23 mouse cellular contexts compared by ENCODE assay signal in the genomic region with DNA sequence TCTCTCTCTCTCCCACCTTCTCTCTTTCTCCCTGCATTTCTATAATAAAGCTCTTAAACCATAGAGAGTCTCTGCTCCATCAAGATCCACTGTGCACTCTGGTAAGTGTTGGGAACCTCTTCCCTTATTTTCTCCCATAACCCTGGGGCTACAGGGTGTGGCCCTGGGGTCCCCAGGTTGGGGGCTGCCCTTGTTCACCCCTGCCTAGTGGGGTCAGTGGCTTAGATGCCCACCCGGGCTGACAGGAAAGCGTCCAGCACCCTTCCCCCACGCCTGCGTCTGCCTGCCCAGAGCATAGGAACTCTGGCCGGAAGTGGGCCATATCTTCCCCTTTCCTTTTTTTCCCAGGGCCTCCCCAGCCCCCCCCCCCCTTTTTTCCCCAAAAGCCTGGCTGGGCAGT.
DNase-seq lines count a peak whose midpoint lies in the region; ATAC-seq lines count a peak whose summit lies in the region.
"Had no signal": no experiment of that assay in that cellular context is flagged by ENCODE, and none has a peak within 500 bp of the region (broad histone marks: within the 10 kb centered on the region; RNA-seq: fewer than 3 reads in every experiment).

No protein-coding gene starts in this region.

- WGBS in hindbrain, embryonic 11.5 days: 70% methylated on average over 5 of the region's 5 CpGs
- WGBS in hindbrain, embryonic 12.5 days: 63% methylated on average over 5 of the region's 5 CpGs
- 62% methylated on average over 5 of the region's 5 CpGs for WGBS in midbrain, embryonic 10.5 days
- 81% methylated on average over 5 of the region's 5 CpGs for WGBS in midbrain, embryonic 13.5 days
- 53% methylated on average over 5 of the region's 5 CpGs for WGBS in embryonic facial prominence, embryonic 10.5 days

- peak; percentile 54; the same call in 1 of the 2 replicates for ATAC-seq in hindbrain, embryonic 11.5 days (ENCODE audit: low FRiP score)
- ATAC-seq in hindbrain, embryonic 12.5 days (ENCODE audit: low FRiP score): no peak
- no peak for ATAC-seq in midbrain, embryonic 13.5 days
- ATAC-seq: activated CD4-positive, CD25-positive, alpha-beta regulatory T cell, adult 4 months; forebrain, embryonic 14.5 days; forebrain, postnatal 0 days had no signal

- H3K36me3 ChIP-seq in hindbrain, embryonic 11.5 days (ENCODE audit: control insufficient read depth, insufficient read depth, low read length): no peaks in the 10 kb centered on the region
- H3K36me3 ChIP-seq in hindbrain, embryonic 12.5 days: no peaks in the 10 kb centered on the region
- no peaks in the 10 kb centered on the region for H3K36me3 ChIP-seq in midbrain, embryonic 10.5 days
- no peaks in the 10 kb centered on the region for H3K36me3 ChIP-seq in midbrain, embryonic 13.5 days
- no peaks in the 10 kb centered on the region for H3K36me3 ChIP-seq in embryonic facial prominence, embryonic 10.5 days (replicated peaks)
- H3K36me3 ChIP-seq: embryonic facial prominence, embryonic 13.5 days; hindbrain, embryonic 15.5 days had no signal

- no peaks in the 10 kb centered on the region for H3K4me1 ChIP-seq in hindbrain, embryonic 11.5 days (replicated peaks; ENCODE audit: control insufficient read depth, insufficient read depth, low read length)
- H3K4me1 ChIP-seq in hindbrain, embryonic 12.5 days: 0 out of 2 replicates have a peak, but pooled peaks cover 3% of the 10 kb centered on the region
- H3K4me1 ChIP-seq in midbrain, embryonic 10.5 days: peaks cover 10% of the 10 kb centered on the region
- no peaks in the 10 kb centered on the region for H3K4me1 ChIP-seq in midbrain, embryonic 13.5 days (replicated peaks)
- peaks cover 7% of the 10 kb centered on the region for H3K4me1 ChIP-seq in embryonic facial prominence, embryonic 10.5 days
- H3K4me1 ChIP-seq: embryonic facial prominence, embryonic 13.5 days; hindbrain, embryonic 15.5 days had no signal

- H3K4me2 ChIP-seq in hindbrain, embryonic 11.5 days (replicated peaks; ENCODE audit: low read depth, low read length): no peak overlapping the region
- no peak overlapping the region for H3K4me2 ChIP-seq in hindbrain, embryonic 12.5 days (replicated peaks)
- H3K4me2 ChIP-seq in midbrain, embryonic 13.5 days (replicated peaks): no peak overlapping the region
- H3K4me2 ChIP-seq: embryonic facial prominence, embryonic 13.5 days; heart, embryonic 11.5 days; hindbrain, embryonic 15.5 days had no signal

- H3K4me3 ChIP-seq in hindbrain, embryonic 11.5 days (ENCODE audit: low read depth, low read length): no peak overlapping the region
- H3K4me3 ChIP-seq in hindbrain, embryonic 12.5 days: no peak overlapping the region
- H3K4me3 ChIP-seq in midbrain, embryonic 10.5 days: no peak overlapping the region
- H3K4me3 ChIP-seq in midbrain, embryonic 13.5 days (replicated peaks): no peak overlapping the region
- no peak overlapping the region for H3K4me3 ChIP-seq in embryonic facial prominence, embryonic 10.5 days
- H3K4me3 ChIP-seq: embryonic facial prominence, embryonic 13.5 days; erythroblast, embryonic 14.5 days; gastrocnemius, adult 2 months; hindbrain, embryonic 15.5 days had no signal

- no peaks in the 10 kb centered on the region for H3K27me3 ChIP-seq in hindbrain, embryonic 11.5 days (ENCODE audit: control insufficient read depth, insufficient read depth, low read length)
- no peaks in the 10 kb centered on the region for H3K27me3 ChIP-seq in hindbrain, embryonic 12.5 days
- no peaks in the 10 kb centered on the region for H3K27me3 ChIP-seq in midbrain, embryonic 10.5 days (ENCODE audit: low read depth, poor library complexity, severe bottlenecking)
- H3K27me3 ChIP-seq in midbrain, embryonic 13.5 days: no peaks in the 10 kb centered on the region
- H3K27me3 ChIP-seq in embryonic facial prominence, embryonic 10.5 days (replicated peaks; ENCODE audit: low read depth, poor library complexity, severe bottlenecking): no peaks in the 10 kb centered on the region
- H3K27me3 ChIP-seq: embryonic facial prominence, embryonic 13.5 days; hindbrain, embryonic 15.5 days had no signal

- no peaks in the 10 kb centered on the region for H3K9me3 ChIP-seq in hindbrain, embryonic 11.5 days (ENCODE audit: control insufficient read depth, low read length)
- H3K9me3 ChIP-seq in hindbrain, embryonic 12.5 days (replicated peaks): no peaks in the 10 kb centered on the region
- no peaks in the 10 kb centered on the region for H3K9me3 ChIP-seq in midbrain, embryonic 10.5 days (replicated peaks)
- no peaks in the 10 kb centered on the region for H3K9me3 ChIP-seq in midbrain, embryonic 13.5 days
- H3K9me3 ChIP-seq in embryonic facial prominence, embryonic 10.5 days: no peaks in the 10 kb centered on the region
- H3K9me3 ChIP-seq: embryonic facial prominence, embryonic 13.5 days; hindbrain, embryonic 15.5 days had no signal

- DNase-seq in embryo, embryonic 9.5 days (ENCODE audit: extremely low spot score): peak; percentile 1
- no peak for DNase-seq in embryo, embryonic 10.5 days (ENCODE audit: low spot score)
- DNase-seq in hindbrain, embryonic 11.5 days (ENCODE audit: low spot score): peak; percentile 2
- DNase-seq in midbrain, embryonic 10.5 days (ENCODE audit: low spot score): peak; percentile 16
- peak; percentile 8 for DNase-seq in embryonic facial prominence, embryonic 10.5 days (ENCODE audit: low spot score)
- no peak for DNase-seq in lung, postnatal 36 days
- DNase-seq: adrenal gland, adult 8-10 months; adrenal gland, postnatal 25 days; cerebellum, adult 11-12 months; cerebellum, adult 8-10 months; cerebellum, postnatal 36 days; forebrain, postnatal 0 days; gastrocnemius, adult 2 months; gastrocnemius, postnatal 14 days; heart, adult 11 months had no signal

- no peak overlapping the region for H3K9ac ChIP-seq in hindbrain, embryonic 11.5 days (ENCODE audit: low read depth, low read length)
- H3K9ac ChIP-seq in hindbrain, embryonic 12.5 days: no peak overlapping the region
- no peak overlapping the region for H3K9ac ChIP-seq in midbrain, embryonic 13.5 days (replicated peaks)
- H3K9ac ChIP-seq: embryonic facial prominence, embryonic 13.5 days; forebrain, postnatal 0 days; hindbrain, embryonic 15.5 days had no signal

- no peak overlapping the region for H3K27ac ChIP-seq in hindbrain, embryonic 11.5 days (ENCODE audit: low read depth, low read length)
- H3K27ac ChIP-seq in hindbrain, embryonic 12.5 days: no peak overlapping the region
- peak overlapping the region; percentile 77 for H3K27ac ChIP-seq in midbrain, embryonic 10.5 days (replicated peaks)
- no peak overlapping the region for H3K27ac ChIP-seq in midbrain, embryonic 13.5 days
- peak overlapping the region; percentile 19; the same call in 1 of the 2 replicates for H3K27ac ChIP-seq in embryonic facial prominence, embryonic 10.5 days (replicated peaks)
- H3K27ac ChIP-seq: embryonic facial prominence, embryonic 13.5 days; gastrocnemius, adult 2 months; hindbrain, embryonic 15.5 days had no signal

Comparison
In these comparisons a context has a peak if more than half of its experiments do, and no peak if none do; other contexts are left out.
1. DNase-seq: peak in embryo, embryonic 9.5 days (single experiment), hindbrain, embryonic 11.5 days (single experiment), midbrain, embryonic 10.5 days (single experiment) and embryonic facial prominence, embryonic 10.5 days (single experiment); none in embryo, embryonic 10.5 days (single experiment) and lung, postnatal 36 days (single experiment).
2. H3K27ac ChIP-seq: peak in midbrain, embryonic 10.5 days (single experiment) and embryonic facial prominence, embryonic 10.5 days (single experiment); none in hindbrain, embryonic 11.5 days (single experiment), hindbrain, embryonic 12.5 days (single experiment) and midbrain, embryonic 13.5 days (single experiment).